Mouse (Mus musculus): ENCODE results near the gene Nsdhl.

Gene Nsdhl

GRCm38 (mm10) chrX:72917884-72918681, at the start of gene Nsdhl, which contains the start of gene Cetn2:
TSS of gene Nsdhl (plus strand) at chrX:72918557.
TSS of gene Cetn2 (minus strand) at chrX:72918411.
- peak; percentile 91 for DNase-seq

GRCm38 (mm10) chrX:72895388-72896054, 22.8 kb upstream of the Nsdhl start:
- no peak for DNase-seq

- DNase-seq: no peak
Measured at GRCm38 (mm10) chrX:72896055-72896437, 22.3 kb upstream of the Nsdhl start.

- no peak for DNase-seq
Measured at GRCm38 (mm10) chrX:72902530-72902929, 15.8 kb upstream of the Nsdhl start.

GRCm38 (mm10) chrX:72907619-72908403, 10.5 kb upstream of the Nsdhl start:
- DNase-seq: no peak

- DNase-seq: peak; percentile 50
Measured at GRCm38 (mm10) chrX:72908404-72908741, 10.0 kb upstream of the Nsdhl start.

- DNase-seq: no peak
Measured at GRCm38 (mm10) chrX:72911611-72912010, 6.7 kb upstream of the Nsdhl start.

GRCm38 (mm10) chrX:72918682-72919059, 314 bp downstream of the Nsdhl start:
- no peak for DNase-seq

- DNase-seq: no peak
Measured at GRCm38 (mm10) chrX:72921391-72921790, 3.0 kb downstream of the Nsdhl start.

GRCm38 (mm10) chrX:72953464-72953863, 35.1 kb downstream of the Nsdhl start:
- DNase-seq: peak; percentile 12

- no peak for DNase-seq
Measured at GRCm38 (mm10) chrX:72956486-72956885, 38.1 kb downstream of the Nsdhl start.

GRCm38 (mm10) chrX:72960431-72960830, 42.1 kb downstream of the Nsdhl start:
- DNase-seq: peak; percentile 22

- DNase-seq: no peak
Measured at GRCm38 (mm10) chrX:72961511-72961910, 43.2 kb downstream of the Nsdhl start.

GRCm38 (mm10) chrX:72962743-72963142, 44.4 kb downstream of the Nsdhl start:
- DNase-seq: no peak

- DNase-seq: no peak
Measured at GRCm38 (mm10) chrX:72982831-72983230, 64.5 kb downstream of the Nsdhl start.

GRCm38 (mm10) chrX:72985607-72986006, 67.2 kb downstream of the Nsdhl start:
- DNase-seq: no peak

- DNase-seq: peak; percentile 79
Measured at GRCm38 (mm10) chrX:72986841-72987519, 68.6 kb downstream of the Nsdhl start, which contains the start of gene Zfp185. TSS of gene Zfp185 (plus strand) at chrX:72987339.

- no peak for DNase-seq
Measured at GRCm38 (mm10) chrX:72987520-72987905, 69.2 kb downstream of the Nsdhl start.

GRCm38 (mm10) chrX:72988431-72988830, 70.1 kb downstream of the Nsdhl start:
- peak; percentile 18 for DNase-seq

- no peak for DNase-seq
Measured at GRCm38 (mm10) chrX:72990581-72990980, 72.2 kb downstream of the Nsdhl start.

GRCm38 (mm10) chrX:72992291-72992919, 74.0 kb downstream of the Nsdhl start:
- DNase-seq: no peak

- DNase-seq: peak; percentile 18
Measured at GRCm38 (mm10) chrX:72995542-72995941, 77.2 kb downstream of the Nsdhl start.

All from kidney, postnatal 10 days (tissue).